Mouse (Mus musculus) cerebellum, adult 11-12 months (tissue): ENCODE data around the gene Pbxip1.

Source experiments
- DNase-seq: peaks from one replicate; pipeline ENCODE4 v3.0.0; 2022

Gene Pbxip1

GRCm38 (mm10) chr3:89436176-89437113 is at the start of gene Pbxip1:
Gene Pbxip1 (plus strand): TSS chr3:89436706.
- no peak for DNase-seq

- DNase-seq: peak; percentile 69
Observed at GRCm38 (mm10) chr3:89387632-89388031, 48.9 kb upstream of the Pbxip1 start.

GRCm38 (mm10) chr3:89388134-89388881 is 48.2 kb upstream of the Pbxip1 start:
- peak; percentile 71 for DNase-seq

DNA sequence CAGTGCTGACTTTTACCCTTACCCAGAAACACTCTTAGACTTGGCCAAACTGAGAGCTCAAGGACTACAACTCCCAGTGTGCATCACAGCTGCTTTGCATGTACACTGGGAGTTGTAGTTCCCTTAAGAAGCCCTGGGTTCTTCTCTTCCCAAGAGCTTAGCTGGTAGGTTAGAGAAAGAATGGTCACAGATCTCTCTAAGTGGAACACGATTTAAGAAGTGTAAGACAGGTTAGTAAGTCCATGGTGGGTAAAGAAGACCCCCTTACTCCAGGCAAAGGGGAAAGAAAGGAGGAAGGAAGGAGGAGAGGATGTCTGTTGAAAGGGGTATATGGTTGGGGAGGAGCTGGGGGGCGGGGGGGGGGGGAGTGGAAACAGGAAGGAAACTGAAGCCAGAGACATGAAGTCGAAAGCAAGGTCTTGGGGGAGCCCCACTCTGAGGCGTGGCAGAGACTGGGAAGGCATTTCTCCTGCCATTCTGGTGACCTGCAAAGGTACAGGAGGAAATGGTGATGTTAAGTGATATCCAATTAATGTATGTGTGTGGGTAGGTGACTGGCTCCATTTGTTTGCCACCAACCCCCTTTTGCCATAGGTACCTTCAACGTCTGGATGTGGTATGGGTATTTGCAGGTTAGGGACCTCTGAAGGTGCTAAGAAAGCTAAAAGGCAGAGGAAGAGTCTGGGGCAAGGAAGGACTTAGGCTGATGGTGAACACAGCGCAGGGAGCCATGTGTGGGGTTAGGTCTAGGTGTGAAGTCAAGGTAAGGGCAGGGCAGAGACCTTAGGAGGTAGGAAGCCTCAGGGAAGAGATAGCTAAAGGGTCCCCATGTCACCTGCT is 47.4 kb upstream of the Pbxip1 start:
- peak; percentile 34 for DNase-seq

- DNase-seq: peak; percentile 74
Observed at GRCm38 (mm10) chr3:89390111-89390515, 46.4 kb upstream of the Pbxip1 start.

- peak; percentile 74 for DNase-seq
Observed at GRCm38 (mm10) chr3:89390699-89391662, 45.5 kb upstream of the Pbxip1 start.

- DNase-seq: peak; percentile 82
Observed at GRCm38 (mm10) chr3:89391663-89392511, 44.6 kb upstream of the Pbxip1 start.

DNA sequence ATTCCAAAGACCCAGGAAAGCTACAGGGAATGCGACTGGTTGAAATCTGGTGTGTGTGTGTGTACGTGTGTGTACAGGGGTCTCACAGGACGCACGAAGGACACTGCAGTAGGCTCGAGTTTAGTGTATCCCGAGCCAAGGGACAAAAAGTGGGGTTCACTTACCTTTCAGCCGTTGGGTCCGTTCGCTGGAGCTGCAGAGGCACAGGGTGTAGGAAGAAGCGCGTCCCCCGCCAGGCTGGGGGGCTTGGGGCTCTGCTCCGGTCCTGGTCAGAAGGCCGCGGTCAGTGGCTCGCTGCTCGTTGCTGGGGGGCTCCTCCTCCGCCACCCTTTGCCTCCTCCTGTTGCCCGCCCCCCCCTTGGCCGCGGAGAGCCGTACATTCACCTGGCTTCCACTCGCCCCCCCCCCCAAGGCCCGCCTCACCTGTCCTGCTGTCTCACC is 43.6 kb upstream of the Pbxip1 start:
- DNase-seq: peak; percentile 82

DNA sequence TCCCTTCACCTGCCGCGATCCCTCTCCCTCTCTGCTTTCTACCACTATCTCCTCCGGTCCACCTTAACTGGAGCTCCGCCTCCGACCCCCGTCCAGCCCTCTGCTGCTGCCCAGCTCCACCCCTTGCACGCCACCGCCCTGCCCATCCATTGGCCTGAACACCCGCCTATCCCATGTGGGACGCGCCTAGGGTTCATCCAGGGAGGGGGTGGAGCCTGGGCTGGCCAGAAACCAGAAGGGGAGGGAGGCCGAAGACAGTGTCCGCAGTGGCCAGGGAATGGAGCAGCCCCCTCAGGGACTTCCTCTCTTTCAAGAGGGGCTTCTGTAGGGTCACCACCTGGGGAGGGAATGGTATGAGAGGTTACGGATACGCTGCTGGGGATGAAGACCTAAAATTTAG is 42.9 kb upstream of the Pbxip1 start:
- peak; percentile 99 for DNase-seq

DNA sequence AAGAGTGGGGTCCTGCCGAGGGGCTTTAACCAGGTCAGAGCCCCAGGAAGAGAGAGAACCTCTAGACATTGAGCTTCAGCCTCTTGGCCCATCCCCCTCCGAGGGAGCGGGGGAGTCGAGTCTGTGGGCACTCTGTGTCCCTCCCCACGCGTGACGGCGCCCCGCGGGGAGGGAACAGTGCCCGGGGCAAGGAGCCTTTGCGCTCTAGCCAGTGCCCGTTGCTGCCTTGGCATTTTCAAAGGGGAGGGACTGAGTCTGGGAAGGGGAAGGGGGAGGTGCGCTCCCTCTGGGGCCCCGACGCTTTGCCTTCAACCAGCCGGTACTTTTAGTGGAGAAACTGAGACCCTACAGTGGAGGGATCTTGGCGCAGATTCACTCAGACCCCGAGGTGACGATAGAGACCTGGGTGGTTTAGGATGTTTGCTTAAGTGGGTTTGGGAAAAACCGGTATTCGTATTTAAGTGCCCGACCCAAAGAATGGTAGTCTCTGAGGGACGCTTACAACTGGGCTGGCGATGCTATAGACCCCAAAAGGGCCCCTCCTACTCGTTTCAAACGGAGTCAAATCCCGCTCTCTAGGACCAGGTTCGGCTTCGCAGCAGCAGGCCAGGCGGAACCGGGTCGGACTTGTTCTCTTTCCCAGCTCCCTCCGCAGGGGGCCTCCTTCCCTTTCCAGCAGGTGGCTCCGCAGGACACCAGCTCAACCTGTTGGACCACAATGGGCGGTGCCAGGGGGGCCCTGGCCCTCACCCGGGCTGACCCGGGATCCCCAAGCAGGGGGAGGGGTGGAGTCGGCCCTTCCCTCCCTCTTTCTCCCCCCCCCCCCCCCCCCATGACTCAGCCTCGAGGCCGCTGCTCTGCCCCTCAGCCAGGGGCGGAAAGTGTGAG is 42.3 kb upstream of the Pbxip1 start, which contains the start of gene Zbtb7b:
Gene Zbtb7b, minus strand, starts transcription at position 771 of the 888 bp plus-strand sequence.
- DNase-seq: peak; percentile 94

- peak; percentile 91 for DNase-seq
Observed at GRCm38 (mm10) chr3:89394894-89395256, 41.6 kb upstream of the Pbxip1 start.

DNA sequence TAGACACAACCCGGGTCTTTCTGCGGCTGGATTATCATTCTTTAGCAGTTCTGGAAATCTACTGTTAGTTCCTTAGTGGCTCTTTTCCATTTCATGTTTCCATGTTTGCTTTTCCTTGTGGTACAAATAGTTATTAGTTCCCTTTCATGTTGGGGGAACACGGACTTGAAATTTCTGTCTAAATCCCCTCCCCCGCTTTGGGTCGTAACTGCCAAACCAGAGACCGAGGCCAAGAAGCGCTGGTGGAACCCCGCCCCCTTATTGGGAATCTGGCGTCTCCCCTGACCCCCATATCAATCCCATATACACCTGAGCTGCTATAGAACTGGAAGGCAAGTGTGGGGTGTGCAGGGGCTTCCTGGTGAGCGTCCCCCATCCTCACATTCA is 41.1 kb upstream of the Pbxip1 start:
- peak; percentile 71 for DNase-seq

GRCm38 (mm10) chr3:89395806-89396653 is 40.5 kb upstream of the Pbxip1 start:
- DNase-seq: peak; percentile 75

- peak; percentile 34 for DNase-seq
Observed at GRCm38 (mm10) chr3:89396654-89397005, 39.9 kb upstream of the Pbxip1 start.

DNA sequence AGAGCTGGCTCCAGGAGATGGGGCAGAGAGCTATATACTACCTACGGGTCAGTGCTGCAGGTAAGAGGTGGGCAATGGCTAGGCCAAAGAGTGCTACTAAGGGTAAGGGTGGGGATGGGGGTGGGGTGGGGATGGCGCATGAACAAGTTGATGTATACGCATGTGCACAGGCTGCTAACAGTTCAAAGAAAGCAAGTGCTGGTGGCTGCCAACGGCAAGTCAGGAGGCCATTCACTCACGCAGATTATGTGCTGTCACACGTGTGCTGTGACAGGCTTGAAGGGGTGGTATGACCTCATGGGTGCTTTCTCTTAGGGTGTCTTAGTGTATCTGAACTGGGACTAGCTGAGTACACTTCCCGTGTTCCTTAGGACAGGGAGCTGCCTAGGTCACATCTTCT is 35.2 kb upstream of the Pbxip1 start:
- no peak for DNase-seq

DNA sequence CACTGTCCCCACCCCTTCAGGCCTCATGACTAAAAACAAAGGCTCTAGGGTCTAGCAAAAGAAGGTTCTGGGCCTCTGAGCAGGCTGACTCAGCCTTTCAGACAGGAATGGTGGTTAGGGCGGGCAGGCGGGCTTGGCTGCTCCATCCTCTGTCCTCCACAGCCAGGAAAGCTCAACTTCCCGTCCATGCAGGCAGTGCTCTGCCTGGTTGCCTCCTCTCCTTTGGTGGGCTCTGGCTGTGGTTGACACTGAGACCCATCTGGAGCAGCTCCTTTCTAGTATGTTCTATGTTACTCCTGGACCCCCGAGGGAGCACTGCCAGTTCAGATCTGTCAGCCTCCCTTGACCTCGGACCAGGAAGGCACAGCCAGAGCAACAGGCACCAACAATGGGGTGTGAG is 33.8 kb upstream of the Pbxip1 start, which contains the start of gene Lenep:
Gene Lenep, minus strand, starts transcription at position 101 of the 400 bp plus-strand sequence.
- no peak for DNase-seq

DNA sequence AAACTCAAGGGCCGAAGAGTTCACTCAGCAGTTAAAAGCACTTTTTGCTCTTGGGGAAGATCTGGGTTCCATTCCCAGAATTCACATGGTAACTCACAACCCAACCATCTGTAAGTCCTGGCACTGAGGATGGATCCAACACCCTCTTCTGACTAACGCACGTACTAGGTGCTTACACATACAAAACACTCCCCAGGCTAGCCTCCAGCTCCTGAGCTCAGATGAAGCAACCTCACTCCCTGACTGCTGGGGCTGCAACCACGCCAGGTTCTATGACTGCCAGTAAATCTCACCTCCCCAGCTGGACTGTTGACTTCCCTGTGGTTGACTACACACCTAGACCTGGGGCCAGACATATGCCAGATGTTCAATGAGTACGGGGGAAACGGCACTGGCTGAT is 29.6 kb upstream of the Pbxip1 start:
- no peak for DNase-seq

DNA sequence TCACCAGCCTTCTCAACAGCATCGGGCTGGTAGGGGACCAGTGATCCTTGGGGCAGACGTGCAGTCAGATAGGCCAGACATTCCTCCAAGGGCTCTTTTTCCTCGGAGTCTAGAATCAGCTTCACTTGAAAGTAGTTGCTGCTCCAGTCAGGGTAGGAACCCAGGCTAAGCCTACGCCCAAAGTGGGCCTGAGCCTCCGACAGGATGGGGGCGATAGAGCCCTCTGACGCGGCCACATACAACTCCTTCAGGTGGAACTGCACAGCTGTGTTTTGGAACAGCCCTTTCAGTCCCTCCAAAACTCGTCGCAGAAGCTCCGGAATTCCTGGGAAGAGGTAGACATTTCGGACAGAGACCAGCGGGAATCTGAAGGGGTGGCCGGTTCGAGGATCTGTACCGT is 28.1 kb upstream of the Pbxip1 start:
- DNase-seq: no peak

DNA sequence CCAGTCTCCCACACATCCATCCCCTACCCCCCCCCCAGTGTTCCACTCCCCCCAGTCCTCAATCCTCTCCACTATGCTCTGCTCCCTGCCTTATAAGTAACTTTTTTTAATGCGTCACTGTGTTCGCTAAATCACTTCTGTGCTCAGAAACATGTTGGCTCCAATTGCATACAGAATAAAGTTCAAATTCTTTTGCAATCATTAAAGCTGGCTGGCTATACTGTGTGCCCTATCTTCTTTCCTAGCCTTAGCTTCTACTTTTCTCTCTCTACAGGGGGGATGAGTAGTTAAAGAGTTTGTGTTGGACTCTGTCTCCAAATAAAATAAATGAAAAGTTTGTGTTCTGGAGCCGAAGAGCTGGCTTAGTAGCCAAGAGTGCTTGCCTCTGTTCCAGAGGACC is 26.8 kb upstream of the Pbxip1 start:
- no peak for DNase-seq
